Mouse (Mus musculus) R1 (cell line): Measurements from ENCODE around the gene Slc12a7.
"Not testable (repeated sequence)": the region's sequence is repeated elsewhere in the genome, so short reads cannot be mapped to it uniquely, and the experiment has no call there.

Source experiments
- DNase-seq: peaks from one replicate; pipeline ENCODE4 v3.0.0-alpha.2; 2018; ENCODE audit warnings: low read depth, low spot score

Gene Slc12a7

DNA sequence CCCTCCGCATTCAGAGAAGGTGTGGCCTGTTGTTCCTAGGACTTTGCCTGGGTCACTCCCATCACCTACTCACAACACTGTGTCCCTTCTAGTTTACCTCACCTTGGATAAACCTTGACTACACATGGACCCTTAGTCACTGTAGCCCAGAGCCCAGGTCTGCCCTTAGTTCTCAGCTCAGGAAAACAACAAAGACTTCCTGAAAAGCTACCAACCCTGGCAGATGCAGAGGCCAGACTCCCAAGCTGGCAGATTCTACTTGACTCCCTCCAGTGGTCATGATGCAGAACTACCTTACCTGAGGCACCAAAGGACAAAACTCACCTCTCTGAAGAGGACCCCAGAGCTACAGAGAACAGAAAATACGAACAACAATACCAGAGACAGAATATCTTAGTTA lies 18.9 kb upstream of the Slc12a7 start:
- DNase-seq: peak; percentile 39

DNA sequence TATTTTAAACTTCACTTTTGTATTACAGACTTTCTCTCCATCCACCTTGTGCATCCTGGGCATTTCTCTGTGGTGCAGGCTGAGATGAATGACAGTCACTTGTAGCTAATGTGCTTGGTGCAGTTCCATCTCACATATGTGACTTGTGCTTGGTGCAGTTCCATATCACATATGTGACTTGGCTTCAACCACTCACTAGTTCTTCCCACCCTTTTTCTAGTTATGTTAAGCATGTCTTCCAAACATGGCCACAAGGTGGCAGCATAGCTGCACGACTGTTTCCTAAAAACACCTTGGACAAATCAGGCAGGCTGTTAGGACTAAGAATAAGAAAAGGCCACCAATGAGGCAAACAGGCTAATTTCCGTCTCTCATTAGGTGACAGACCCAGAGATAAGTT lies 14.7 kb upstream of the Slc12a7 start:
- DNase-seq: peak; percentile 85

DNA sequence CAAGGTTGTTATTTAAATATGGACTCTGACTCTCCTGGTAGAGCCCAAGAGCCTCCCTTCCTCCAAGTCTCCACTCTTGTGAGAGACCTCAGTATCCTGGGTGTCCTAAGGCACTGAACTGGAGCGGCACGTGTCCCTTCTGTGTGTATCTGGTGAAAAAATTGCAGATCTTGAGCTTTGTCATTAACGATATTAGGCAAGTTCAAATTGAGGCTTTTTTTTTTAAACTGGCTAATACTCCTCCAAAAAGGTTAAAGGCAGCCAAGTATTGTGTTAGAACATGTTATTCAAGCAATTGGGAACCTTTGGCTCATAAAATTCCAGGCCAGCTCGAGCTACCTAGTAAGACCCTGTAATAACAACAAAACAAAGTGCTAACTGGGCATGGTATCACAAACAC lies 12.7 kb upstream of the Slc12a7 start:
- DNase-seq: no peak

DNA sequence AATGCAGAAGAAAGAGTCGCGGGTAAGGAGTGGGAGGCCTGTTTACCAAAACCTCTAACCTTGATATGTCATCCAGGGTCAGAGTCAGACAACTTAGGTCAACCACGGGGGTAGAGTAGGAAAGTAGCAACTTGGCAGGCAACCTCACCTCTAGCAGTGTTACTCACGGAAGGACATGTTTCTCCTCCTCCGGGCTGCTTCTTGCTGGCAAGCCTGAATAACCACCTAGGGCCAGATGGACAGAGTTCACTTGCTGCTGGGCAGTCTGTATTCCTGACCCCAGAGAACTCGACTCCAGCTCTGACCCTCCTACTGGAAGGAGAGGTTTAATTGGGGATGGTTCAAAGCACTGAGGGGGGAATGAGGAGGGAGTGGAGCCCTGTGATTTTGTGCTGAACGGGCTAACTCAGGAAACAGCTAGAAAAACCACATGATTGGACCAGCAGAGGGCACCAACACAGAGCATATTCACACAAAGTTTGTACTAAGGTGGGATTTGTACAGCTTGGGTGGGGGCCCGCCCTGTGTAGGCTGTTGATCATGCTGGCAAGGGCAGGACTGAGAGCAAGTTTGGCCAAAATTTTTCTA lies 9.7 kb upstream of the Slc12a7 start:
- peak; percentile 75 for DNase-seq

DNA sequence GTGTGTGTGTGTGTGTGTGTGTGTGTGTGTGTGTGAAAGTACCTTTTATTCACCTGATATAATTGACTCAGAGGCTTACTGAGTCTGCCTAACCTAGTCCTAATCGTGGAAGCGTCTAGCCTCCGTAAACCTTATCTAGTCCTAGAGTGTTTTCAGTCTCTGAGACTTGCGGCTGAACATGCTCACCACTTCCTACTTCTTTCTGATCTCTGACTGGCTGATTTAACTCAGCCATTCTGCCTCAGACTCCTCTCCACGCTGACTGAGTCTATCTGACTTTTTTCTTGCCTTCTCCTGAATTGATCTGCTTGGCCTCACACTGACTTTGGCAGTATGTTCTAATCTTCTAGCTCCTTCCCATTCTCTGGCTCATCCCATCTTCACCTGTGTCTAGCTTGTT lies 7.6 kb upstream of the Slc12a7 start:
- no peak for DNase-seq

DNA sequence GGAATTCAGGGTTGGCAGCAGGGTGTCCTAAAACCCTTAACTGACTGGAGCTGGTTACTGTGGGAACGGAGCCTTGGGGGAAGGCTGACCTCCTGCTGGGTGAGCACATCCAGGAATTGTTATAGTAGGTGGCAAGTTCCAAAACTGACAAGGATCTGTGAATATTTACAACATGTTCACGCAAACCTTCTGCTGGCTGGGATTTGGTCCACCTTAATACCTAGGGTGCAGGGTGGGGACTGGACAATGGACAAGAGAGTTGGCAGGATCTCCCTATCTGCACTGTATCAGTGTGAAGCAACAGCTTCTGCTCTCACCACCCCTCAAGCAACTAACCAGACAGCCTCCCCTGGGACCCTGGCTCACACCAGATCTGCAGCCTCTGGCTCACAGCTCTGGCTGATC lies 5.3 kb upstream of the Slc12a7 start:
- DNase-seq: peak; percentile 33

DNA sequence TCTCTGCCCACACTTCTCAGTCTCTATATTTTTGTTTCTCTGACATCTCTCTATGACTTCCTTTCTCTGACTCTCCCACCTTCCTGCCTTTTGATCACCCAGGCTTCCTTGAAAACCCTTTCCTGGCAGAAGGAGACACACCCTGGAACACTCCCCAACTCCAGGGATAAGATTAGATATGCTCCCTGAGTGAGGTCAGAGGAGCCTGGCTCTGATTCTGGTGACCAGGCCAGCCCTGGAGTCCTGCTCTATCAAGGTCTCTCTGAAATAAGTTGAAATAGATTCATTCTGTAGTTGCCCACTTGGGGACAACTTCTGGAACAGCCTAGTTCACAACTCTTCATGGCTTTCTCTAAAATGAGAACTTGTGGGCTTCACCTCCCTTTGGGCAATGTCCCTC lies 4.3 kb upstream of the Slc12a7 start:
- DNase-seq: no peak

DNA sequence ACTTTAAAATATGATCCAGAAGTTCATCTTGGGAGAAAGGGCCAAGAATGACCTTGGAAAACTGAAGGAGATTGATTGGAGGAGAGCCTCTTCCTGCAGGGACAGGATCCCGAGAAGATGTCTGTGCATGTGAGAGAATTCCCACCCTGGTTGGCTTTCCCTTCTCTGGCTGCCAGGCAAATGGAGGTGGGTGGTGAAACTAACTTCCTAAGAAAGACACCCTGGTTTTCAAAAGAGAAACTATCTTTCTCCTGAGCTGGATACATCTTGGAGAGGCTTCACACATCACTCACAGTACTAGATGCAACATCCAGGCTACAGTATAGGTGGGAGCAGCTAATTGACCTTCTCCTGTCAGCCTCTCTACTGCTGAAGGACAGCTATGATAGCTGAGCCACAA lies 2.0 kb upstream of the Slc12a7 start:
- no peak for DNase-seq

DNA sequence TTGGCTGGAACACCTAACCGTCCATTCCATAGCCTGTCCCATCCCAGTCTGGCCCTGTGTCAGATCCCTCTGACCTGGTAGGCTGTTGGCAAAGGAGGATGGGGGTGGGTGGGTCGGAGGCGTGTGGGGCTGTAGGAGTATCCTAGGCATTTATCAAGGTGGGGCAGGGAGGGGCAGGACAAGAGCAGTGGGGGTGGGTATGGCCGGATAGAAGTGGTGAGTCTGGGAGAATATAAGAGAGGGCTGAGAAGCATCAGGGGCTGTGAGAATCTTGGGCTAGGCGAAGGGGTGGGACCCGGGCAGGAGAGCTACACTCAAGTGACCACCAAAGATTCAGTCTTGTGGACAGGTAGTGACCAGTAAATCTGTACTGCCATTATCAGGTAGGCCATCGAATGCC lies 659 bp upstream of the Slc12a7 start:
- peak; percentile 67 for DNase-seq

DNA sequence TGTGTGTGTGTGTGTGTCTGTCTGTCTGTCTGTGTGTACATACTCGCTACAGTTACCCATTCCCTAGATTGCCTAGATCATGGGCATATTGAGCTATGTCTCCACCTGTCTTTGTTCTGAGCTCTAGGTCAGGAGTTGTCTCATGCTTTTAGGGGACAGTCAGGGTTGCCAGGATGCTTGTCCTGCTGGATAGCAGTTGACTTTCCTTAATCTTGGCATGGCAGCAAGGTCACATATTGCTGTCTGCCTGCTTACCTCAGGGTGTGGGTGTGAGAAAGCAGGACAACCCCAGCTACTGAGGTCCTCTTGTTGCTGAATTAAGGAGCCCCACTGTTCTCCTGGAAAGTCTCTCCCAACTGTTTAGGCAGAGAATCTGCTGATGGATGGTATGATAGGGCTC lies 1.5 kb downstream of the Slc12a7 start:
- no peak for DNase-seq

DNA sequence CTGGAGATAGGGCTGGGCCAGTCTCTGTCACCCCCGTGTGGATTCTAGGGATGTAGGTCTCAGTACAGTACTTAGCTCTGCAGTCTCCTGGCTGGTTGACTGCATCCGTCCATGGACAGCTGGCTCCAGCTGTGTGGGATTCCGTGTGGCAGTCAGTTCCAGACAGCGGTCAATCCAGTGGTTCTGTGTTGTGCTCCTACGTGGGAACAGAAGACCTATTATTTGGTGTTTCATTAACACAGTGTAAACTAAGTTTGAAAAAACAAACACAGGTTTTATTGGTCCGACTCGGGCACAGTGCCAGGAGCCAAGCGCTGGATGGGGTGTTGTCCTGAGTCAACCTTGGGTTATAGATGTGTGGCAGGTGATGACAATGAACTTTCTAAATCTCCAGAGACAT lies 2.4 kb downstream of the Slc12a7 start:
- no peak for DNase-seq

DNA sequence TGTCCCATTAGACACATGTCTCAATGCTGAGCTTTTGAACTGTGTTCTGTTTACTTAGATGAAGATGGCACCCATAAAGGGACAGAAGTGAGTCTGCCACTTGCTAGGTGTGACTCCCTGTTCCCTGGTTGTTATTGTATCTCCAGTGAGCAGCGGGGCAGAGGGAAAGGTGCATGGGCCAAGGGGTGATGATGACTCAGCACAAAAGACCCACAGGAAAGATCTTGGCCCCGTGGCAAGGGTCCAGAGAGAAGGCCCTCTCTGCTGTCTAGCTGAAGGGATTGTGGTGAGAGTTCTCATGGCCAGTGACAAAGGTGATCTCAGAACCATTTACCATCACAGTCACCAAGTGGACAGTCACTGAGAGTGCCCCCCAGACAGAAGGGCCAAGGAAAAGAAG lies 3.0 kb downstream of the Slc12a7 start:
- DNase-seq: no peak

DNA sequence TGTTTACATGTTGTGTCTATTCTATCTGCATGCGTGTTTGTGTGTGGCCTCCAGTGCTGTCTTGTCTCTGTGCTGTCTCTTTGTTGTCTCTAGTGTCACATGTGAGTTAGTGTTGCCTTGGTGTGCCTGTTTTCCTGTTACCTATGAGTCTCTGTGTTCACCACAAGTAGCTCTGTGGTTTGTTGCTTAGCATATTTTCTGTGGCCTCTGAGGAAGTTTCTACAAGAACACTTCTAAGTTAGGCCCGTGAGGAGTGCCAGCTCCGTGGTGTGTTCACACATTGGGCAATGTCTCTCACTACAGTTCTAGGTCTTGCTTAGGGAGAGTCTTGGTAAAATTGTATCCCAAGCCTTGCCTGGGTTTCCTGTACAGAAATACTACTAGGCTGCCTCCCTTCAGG lies 4.0 kb downstream of the Slc12a7 start:
- no peak for DNase-seq

DNA sequence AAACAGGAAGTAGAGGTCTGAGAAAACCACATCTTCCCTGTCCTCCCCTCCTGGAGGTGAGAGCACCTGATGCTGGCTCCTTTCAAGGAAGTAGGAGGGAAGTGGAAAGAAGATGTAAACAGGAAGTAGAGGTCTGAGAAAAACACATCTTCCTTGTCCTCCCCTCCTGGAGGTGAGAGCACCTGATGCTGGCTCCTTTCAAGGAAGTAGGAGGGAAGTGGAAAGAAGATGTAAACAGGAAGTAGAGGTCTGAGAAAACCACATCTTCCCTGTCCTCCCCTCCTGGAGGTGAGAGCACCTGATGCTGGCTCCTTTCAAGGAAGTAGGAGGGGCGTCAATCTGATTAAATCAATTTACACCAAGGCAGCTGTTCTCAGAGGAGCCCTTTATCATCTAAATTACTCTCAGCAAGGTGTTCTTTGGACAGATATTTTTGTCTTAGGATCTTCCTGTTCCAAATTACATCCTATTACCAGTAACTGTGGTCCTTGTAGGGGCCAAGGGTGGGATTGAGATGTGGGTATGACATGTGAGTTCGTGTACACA lies 7.6 kb downstream of the Slc12a7 start:
- not testable (repeated sequence) for DNase-seq

DNA sequence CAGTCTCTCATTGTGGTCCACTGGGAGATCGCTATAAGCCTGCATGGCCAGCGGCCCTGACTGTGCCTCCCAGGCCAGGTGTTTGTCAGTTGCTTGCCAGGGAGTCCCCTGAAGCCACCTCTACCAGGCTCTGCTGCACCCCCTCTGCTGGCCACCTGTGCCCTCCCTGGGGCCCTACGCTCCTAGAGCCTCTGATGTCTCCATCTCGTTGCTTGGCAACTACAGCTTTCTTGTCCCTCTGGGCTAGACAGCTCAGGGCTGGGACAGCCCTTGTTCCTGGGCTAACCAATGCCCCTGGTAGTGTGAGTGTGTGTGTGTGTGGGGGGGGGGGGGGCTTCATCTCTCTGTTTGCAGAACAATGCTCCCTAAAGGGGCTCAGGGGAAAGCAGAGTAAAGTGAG lies 10.1 kb downstream of the Slc12a7 start:
- no peak for DNase-seq

DNA sequence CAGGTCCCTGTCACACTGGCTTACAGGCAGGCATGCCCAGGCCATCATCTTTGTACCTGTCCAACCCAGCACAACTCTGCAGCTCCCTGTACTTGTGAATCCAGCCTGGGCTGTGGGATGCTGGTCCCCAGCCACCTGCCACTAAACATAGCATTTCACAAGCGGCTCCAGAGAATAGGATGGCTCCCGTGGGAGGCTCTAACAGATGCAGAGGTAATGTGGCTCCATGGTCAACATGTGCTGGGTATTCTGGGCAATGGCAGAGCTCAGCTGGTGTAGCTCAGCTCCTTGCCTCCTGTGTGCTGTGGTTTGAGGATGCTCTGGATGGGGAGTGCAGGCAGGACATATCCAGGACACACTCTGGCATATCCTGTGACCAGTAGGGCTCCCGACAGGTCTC lies 10.8 kb downstream of the Slc12a7 start:
- no peak for DNase-seq

DNA sequence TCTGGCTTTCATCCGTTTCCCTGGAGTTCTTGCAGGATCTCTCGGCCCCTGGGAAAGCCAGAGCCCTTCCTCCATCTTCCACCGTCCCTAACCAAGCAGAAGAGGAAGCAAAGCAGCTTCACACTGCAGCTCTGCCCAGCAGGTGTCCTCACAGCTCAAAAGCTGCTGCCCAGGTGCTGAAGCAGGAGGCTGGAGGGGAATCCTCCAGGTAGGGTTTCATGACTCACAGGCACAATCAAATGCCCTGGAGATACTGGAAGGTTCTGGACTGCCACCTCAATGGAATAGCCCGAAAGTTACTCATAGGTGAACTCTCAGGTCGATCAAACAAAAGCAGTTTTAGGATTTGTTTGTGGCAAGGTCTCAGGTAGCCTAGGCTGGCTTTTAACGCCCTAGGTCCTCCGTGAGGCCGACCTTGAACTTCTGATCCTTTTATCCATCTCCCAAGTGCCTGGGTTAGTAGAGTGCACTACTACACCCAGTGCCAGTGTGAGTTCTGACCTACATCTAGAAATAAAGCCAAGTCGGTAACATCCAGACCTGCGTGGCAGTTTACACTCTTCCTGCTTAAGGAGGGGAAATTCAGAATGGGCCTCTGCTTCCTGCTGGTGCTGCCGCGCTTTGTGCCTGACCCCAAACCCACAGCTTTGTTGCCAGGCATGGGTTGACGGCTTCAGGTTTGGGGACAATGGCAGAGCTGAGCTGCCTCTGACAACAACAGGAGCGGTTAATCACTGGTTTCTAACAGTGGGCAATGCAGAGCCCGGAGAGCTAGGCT lies 16.0 kb downstream of the Slc12a7 start:
- peak; percentile 62 for DNase-seq

DNA sequence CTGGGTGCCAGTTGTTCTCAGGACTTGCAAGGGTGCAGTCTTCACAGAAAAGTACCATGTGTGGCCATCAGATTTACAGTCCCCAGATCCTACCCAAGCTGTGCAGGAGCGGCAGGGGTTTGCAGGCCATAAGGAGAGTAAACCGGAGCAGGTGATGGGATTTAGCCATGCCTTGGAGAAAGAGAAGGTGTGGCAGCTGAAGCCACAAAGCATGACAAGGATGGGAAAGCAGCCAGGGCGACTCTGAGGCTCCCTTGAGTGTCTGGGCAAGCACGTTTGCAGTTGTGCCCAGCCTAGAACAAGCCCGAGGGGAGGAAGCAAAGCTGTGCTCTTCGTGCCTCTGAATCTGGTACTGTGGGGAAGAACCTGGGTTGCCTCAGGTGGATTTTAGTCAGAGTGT lies 17.5 kb downstream of the Slc12a7 start:
- DNase-seq: no peak

DNA sequence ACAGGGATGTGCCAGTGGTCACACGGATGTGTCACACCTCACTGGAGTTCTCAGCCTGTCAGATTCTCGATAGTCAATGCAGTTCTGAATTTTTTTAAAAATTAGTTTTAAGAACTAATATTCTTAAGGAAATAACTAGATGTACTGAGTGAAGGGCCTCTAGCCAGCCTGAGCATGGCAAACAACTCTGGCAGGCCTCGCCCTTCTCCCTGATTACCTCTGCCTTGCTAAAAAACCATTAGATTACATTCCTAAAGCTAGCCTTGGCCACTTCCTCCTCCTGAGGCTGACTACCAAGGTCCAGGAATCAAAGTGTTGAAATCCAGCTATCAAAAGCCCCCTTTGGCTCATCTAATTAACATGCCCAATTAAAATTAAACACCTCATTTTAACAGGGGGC lies 18.4 kb downstream of the Slc12a7 start:
- no peak for DNase-seq

DNA sequence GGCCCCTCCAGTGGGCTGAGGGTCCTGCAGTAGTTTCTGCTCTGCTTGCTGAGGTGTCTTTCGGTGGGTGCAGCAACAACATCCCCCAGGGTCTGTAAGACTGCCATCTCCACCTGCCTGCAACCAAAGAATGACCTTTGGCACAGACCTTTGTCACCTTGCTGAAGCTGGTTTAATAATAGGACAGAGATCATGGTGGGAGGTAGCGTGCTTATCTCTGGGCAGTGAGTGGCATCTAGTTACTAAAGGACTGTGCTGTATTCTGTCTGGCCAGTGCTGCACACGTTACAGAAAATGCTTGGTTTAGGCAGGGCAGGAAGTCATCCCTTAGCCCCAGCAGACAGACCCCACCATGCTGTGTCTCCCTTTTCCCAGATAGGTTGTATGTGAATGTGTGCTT lies 22.9 kb downstream of the Slc12a7 start:
- no peak for DNase-seq

DNA sequence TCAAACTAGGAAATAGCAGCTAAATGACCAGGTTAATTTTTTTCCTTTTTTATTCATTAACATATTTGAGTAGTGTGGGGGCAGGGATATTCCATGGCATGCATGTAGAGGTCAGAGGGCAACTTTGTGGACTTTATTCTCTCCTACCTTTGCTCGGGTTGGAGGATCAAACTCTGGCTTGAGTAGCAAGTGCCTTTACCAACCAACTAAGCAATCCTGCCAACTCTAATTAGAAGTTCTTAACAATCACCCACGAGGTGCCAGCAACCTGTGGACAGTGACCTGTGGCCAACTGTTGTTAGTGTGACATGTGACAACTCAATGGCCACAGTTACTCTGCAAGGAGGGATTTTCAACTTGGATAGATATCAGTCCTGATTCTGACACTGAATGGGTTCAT lies 24.0 kb downstream of the Slc12a7 start:
- DNase-seq: no peak

DNA sequence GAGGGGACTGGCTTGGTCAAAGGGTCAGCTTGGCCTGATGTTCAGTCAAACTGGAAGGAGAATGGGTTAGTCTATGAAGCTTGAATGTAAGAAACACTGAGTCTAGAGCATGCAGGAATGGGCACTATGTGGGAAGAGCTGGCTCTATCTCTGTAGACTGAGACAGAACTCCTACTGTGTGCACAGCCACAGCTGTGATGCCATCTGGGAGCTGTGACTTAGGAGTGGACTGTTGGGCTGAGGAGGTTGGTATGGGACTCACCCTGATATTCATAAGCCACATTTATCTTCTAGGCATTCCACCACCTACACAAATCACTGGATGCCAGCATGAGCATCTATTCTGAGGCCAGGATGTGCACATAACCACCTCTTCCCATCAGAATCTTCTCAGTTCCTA lies 24.5 kb downstream of the Slc12a7 start:
- DNase-seq: no peak

DNA sequence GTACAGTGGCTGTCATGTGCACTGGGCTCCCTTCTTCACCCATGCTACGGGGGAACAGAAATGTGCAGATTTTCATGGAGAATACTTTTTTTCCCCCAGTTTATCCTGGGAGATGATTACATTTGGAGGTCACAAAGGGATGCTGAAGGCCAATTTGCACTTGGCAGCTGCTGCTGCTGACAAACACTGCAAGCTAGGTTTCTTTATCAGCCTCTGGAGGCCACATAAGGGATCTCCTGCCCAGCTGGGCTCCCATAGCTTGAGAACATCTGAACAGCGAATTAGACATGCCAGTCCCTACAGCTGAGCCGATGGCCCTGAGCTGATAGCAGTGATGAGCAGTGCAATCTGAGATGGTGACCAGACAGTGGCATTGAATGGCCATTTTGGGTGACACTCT lies 26.7 kb downstream of the Slc12a7 start:
- no peak for DNase-seq
